Mouse (Mus musculus): Measurements from ENCODE around the gene Mical3.

The Mical3 gene

DNA sequence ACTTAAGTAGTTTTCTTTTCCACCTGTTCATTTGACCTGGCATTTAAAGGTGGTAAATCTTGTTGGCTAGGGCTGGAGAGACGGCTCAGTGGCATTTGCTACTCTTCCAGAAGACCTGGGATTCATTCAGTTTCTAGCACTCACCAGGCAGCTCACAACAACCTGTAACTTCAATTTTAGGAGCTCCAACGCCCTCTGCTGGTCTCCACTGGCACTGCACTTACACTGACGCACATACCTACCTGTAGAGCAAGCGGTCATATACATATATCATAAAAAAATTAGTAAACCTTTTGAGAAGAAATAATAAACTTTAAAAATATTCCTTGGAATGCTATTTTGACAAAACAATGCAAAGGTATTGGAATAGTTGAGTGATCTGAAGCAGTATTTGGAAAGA lies 13.7 kb downstream of the Mical3 start:
- in situ Hi-C loops (cut with MboI; ENCODE audit: unreplicated experiment in 2 of 2) = loop anchor here in 1 of 2 experiments (10.0 kb wide), 1 partner anchor 52 kb away; no protein-coding TSS in a partner anchor

DNA sequence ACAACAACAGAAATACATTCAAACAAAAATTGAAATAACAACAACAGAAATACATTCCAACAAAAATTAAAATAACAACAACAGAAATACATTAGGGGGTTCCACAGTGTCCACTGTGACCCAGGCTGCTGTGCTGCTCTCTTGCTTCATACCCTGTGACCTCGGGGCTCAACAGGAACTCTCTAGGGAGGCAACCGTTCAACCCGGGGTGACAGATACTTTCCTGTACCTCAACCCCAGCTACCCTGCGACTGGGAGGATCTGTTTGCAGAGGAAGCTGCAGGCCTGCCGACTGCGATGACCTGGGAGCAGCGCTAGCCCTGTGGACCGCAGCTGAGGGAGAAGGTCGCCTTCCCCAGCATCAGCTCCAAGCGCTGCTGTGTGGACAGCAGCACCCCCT lies 14.4 kb downstream of the Mical3 start:
- in situ Hi-C loops (cut with MboI; ENCODE audit: unreplicated experiment in 2 of 2) = loop anchor here in 1 of 2 experiments (10.0 kb wide), 1 partner anchor 52 kb away; no protein-coding TSS in a partner anchor

DNA sequence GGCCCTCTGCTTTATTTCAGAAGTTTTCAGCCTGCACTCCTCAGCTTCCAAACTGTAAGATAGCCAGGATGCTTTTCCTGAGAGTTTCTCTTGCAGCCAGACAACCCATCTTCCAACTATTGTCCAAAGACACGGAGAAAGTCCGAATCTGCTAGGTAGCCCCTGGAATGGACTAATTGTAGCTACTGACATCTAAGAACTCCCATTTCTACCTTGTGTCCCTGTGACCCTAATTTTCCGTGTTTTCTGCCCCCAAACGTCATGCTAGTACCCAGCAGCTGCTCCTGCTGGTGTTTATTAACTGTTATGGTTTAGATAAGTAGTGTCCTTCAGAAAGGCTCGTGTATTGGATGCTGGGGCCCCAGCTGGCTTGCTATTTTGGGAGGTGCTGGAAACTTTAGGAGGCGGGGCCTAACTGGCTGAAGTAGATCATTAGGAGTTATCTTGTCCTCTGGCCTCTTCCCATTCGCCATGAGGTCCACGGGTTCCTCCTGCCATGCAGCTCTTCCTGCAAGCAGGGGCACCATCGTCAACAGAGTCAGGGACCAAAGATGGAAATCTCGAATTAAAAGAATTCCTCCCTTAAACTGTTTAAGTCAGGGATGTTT lies 19.2 kb downstream of the Mical3 start:
- in situ Hi-C loops (cut with MboI; ENCODE audit: unreplicated experiment in 2 of 2) = loop anchor here in 1 of 2 experiments (10.0 kb wide), 1 partner anchor 47 kb away; no protein-coding TSS in a partner anchor

DNA sequence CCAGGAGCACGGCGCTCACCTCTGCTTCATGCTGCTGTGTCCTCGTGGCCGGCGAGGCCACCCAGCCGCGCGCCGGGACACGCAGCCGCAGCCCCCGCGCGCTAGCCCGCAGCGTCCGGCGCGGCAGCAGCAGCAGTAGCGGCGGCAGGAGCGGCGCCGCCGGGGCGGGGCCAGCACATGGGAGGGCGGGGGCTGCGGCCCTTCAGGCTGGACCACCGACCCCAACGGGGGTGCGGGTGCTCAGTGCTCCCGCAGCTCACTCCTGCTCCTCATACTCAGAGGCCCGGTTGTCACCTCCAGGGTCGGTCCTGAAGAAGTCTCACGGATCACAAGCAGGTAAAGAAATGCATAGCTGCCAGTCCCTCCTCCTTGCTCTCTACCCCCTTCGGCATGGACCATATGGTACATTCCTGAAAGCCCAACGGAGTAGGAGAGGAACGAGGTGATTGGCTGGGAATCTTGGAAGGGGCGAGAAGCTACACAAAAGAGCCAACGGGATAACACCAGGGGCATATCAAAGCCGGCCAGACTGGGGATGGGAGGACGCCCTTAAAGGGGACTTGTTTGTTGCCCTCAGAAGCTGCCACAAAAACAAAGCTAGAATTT lies 20.7 kb downstream of the Mical3 start:
- in situ Hi-C loops (cut with MboI; ENCODE audit: unreplicated experiment in 2 of 2) = loop anchor here (5.0 to 10.0 kb wide), 2 partner anchors 45 to 48 kb away; no protein-coding TSS in a partner anchor

DNA sequence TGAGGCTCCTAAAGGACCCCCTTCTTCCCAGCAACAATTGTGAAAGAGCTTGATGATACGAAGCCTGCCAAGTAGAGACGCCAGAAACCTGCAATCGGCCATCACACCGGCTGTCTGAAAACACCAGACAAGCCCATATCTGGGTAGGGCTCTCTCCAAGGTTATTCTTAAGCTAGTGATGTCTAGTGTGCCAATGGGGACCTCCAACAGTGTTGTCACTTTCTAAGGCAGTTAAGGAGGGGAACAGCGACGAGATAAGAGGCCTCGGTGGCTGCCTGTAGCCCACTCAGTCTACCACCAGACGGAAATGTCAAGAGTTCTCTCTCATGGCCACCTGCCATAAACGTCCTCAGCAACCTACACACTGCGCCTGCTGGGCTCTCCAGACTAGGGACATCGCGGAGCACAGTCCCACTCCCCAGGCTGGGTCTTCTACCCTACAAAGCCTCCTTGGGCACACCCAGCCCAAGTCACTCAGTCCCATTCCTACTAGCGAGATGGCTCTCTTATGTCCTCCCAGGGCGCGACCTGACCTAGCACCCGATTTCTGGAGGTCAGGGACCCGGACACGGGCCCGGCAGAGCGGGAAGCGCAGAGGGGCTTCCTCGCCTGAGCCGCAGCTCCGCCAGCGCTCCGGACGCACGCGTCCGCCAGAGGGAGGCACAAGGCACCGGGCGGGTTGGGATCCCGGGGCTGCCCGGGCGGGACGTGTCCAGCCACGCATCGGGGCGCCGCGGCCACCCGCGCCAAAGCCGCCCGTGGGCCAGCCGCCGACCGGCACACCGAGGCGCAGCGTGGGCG lies 21.4 kb downstream of the Mical3 start:
- in situ Hi-C loops (cut with MboI; ENCODE audit: unreplicated experiment in 2 of 2) = loop anchor here in 1 of 2 experiments (5.0 kb wide), 1 partner anchor 47 kb away; no protein-coding TSS in a partner anchor

DNA sequence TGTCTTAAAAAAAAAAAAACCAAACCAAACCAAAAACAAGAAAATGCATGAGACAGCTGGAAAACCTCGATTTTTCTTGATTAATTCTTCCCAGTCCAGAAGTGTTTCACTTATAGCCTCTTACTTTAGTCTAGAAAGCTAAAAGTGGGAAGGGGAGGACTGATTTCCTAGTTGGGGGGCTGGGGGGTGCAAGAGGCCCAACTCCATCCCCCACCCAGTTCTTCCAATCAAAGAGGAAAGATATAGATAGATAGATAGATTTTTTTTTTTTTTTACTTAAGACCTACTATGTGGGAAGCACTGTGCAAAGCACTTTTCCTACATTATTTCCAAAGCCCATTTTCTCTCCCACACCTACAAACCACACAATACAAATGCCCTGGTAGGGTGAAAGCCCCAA lies 22.7 kb downstream of the Mical3 start:
- in situ Hi-C loops (cut with MboI; ENCODE audit: unreplicated experiment in 2 of 2) = loop anchor here in 1 of 2 experiments (5.0 kb wide), 1 partner anchor 46 kb away; no protein-coding TSS in a partner anchor

DNA sequence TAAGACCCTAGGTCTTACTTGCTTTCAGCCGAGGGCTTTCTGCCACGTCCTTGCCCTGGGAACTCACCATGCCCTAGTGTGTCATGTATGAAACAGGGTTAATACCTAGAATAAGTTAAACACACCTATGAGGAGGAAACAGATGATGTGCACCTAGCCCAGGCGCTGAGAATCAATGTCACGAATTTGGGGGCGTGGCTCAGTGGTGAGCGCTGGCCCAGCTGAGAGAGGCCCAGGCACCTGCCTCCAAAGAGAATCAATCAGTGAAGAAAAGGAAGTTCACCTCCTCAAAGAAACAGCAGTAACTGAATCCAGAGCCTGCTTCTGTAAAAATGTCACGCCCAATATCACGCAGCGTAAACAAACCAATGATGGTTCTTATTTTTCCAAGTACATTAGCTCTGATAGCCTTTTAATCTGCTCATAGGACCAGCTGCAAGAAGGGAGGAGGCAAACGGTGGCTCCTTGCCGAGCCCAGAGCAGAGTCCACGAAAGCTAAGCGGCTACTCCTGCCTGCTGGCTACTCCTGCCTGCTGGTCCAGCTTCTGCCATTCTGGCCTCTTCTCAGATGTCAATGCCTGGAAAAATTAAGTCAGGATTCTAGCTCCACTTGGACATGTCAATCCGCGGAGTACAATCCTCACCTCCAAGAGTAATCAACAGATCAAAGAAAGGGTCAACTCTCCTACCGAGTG lies 23.9 kb downstream of the Mical3 start:
- in situ Hi-C loops (cut with MboI; ENCODE audit: unreplicated experiment in 2 of 2) = loop anchor here in 1 of 2 experiments (5.0 kb wide), 1 partner anchor 45 kb away; no protein-coding TSS in a partner anchor

DNA sequence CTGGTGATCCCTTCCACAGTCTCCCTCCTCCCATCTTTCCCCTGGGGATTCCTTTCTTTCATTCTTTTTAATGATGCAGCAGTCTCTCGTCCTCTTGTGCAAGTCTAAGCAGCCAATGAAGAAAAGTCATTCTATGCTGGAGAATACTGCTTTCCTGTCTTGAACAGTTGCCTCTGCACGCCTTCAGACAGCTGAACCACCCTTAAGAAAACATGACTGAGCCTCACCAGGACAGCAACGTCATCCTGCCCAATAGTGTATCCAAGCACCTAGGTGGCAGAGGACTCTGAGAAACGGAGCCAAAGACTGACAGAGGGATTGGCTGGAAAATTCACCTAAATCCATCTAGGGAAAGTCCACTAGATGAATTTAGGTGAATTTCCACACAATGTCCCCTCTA lies 25.1 kb downstream of the Mical3 start:
- in situ Hi-C loops (cut with MboI; ENCODE audit: unreplicated experiment in 2 of 2) = loop anchor here in 1 of 2 experiments (5.0 kb wide), 1 partner anchor 43 kb away; no protein-coding TSS in a partner anchor

DNA sequence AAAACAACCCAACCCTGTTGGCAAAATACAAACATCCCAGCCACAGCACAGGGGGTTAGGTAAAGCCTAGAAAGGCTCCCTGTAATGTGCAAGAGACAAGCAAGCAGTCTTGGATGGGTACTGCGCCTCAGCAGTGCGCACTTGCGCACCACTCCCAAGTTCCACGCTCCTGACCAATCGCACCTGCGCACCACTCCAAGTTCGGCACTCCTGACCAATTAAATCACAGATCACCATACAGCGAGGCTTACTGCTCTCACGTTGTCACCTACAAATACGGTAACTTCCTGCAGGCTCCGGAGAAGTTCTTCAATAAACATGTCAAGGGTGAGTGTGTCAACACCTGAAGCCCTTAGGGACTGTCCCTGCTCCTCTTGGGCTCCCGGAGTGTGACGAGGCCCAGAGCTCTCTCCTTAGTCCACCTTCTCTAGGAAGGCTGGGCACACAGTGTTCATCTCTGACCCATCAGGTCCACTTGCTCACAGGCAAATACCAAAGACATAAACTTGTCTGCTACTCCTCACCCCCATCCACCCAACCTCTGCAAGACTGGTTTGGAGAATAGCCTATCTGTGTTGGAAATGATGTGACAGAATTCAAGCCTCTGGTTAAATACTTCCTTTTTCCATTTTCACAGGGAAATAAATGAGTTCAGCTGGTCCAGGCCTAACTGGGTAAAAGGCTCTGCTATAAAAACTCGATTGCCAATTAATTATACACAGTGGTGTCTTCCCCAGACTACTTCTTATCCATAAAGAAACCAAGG lies 27.2 kb downstream of the Mical3 start:
- in situ Hi-C loops (cut with MboI; ENCODE audit: unreplicated experiment in 2 of 2) = no loop called here

DNA sequence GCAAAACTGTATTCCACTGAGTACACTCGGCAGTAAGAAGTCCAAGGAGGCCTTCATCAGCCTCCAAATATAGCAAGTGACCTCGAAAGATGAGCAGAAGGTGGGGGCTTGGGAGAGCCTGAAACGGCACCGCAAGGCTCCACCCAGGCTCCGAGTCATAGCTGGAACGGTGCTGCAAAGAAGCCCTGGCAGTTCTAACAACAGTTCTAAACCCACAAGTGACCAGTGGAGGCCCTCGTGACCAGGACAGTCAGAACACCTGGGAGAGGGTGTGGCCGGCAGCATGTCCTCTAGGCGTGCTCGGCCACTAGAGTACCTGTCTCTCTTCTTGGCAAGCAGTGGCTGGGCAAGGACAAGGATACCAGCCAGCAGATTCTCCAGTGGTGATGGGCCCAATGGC lies 27.9 kb downstream of the Mical3 start:
- in situ Hi-C loops (cut with MboI; ENCODE audit: unreplicated experiment in 2 of 2) = no loop called here

DNA sequence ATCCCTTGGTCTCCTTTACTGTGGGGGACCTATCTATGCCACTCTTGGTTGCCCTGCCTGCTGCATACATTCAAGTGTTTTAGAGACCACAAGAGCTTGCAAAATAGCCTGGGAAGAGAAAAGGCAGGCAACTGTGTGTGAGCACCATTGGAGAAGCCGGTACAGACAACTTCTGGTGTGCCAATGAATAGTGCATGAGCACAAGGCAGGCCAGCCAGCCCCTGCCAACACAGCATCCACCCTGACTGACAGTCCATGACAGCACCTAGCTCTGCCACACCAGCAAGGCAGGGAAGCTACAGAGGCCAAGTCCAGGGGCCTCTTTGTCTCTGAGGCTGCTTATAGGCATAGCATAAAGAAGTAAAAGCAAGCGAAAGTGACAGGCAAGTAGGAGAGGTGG lies 28.7 kb downstream of the Mical3 start:
- in situ Hi-C loops (cut with MboI; ENCODE audit: unreplicated experiment in 2 of 2) = no loop called here

DNA sequence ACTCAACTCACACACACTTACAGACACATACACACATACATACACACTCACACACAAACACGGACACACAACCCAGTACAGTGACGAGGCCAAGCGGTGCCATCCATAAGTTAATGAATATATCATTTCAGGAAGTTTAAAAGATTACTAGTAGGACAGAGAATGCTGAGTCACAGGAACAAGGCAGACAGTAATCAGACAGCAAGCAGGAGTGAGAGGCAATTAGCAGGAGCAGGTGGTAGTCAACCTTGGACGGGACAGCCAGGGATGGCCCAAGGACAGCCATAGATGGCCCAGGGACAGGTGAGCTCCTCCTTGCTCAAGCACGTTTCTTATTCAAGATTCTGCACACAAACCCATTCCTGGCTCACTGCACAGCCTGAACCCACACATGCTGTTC lies 29.6 kb downstream of the Mical3 start:
- in situ Hi-C loops (cut with MboI; ENCODE audit: unreplicated experiment in 2 of 2) = no loop called here

DNA sequence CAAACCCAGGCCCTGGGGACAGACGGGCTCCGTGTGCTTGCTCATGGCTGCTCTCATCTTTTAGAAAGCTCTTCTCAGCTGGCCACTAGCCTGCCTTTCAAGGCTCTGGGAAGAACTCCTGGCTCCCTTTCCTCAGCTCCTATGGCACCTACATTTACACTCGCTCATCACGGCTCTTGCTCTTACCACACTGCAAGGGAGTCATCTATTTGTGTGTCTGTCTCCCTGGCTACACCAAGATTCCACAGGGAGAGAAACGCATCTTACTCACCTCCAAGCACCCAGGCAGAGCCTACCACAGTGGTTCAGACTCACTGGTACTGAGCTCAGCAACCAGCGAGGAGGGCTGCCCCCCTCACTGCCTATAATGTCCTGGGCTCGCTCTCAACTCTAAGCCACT lies 31.0 kb downstream of the Mical3 start:
- in situ Hi-C loops (cut with MboI; ENCODE audit: unreplicated experiment in 2 of 2) = no loop called here

DNA sequence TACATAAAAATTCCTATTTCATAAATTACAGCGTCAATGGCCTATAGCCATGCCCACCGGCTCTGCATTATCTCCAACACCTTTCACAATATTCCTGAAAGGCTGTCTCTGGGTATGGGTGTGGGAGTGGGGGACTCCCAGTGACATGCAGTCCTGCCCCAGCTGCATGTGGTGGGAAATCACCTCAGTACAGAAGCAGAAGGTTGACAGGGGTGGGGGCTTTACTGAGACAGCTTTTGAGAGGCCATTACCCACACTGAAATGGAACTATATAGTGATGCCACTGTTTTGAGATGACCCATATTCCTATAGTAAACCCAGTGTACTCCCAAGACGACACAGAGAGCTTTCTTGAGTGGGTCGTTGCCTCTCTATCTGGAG lies 31.6 kb downstream of the Mical3 start:
- in situ Hi-C loops (cut with MboI; ENCODE audit: unreplicated experiment in 2 of 2) = no loop called here

DNA sequence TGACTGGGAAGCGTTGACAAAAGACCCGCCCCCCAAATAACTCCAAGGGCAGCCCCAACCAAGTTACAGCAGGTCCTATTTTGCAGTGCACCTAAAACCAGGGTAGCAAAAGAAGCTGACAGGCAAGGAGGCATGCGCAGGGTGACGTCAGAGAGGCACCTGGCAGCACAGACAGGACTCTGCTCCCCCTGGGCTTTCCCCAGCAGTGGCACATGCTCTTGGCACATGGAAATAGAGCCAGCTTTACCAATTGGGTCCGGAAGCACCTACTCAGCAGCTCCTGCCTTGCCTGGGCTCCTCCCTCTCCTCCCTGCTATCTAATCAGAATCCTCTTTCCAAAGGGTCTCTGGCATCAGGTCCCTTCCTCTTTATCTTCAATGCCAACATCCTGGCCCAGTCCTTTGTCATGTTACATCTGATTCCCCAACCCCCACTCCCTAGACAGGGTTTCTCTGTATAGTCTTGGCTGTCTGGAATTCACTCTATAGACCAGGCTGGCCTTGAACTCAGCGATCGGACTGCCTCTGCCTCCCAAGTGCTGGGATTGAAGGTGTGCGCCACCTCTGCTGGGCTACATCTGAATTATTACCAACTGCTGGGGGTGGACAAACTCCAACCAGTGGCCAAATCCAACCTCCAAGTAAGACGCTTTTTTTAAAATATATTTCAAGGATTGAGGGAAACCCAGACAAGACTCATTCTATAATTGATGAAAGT lies 32.1 kb downstream of the Mical3 start:
- in situ Hi-C loops (cut with MboI; ENCODE audit: unreplicated experiment in 2 of 2) = no loop called here

DNA sequence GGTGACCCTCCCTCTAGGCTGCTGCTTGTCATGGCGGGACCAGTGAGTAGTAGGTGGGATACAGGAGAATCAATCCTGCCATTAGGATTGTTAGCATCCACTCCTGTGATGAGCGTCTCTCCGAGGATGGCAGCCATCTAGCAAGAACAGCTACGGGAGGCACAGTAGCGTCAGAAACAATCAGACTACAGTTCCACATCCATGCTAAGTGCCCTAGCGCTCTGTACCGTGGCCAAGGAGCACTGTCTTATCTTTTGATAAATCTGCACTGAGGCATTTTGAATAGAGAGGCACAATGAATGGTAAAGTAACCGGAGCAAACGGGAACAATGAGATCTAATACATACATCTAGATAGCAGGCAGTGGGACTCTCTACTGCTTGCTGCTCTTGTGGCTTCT lies 32.7 kb downstream of the Mical3 start:
- in situ Hi-C loops (cut with MboI; ENCODE audit: unreplicated experiment in 2 of 2) = no loop called here

DNA sequence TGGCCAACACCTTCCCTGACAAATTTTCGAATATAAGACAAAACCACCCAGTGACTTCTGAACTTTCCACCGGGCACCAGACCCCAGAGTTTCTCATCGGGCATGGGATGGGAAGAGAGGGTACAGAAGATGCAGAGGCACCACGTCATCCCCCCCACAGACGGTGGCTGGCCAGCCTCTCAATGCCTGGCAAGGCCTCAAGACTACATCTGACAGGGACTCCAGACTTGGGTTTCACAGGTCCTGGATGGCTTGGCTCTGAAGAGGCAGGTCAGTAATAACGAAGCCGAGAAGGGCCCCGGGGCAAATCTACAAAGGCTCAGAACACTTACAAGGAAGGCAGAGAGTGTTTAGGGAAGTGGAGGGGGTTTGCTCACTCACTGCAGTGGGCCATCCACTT lies 33.9 kb downstream of the Mical3 start:
- in situ Hi-C loops (cut with MboI; ENCODE audit: unreplicated experiment in 2 of 2) = no loop called here

DNA sequence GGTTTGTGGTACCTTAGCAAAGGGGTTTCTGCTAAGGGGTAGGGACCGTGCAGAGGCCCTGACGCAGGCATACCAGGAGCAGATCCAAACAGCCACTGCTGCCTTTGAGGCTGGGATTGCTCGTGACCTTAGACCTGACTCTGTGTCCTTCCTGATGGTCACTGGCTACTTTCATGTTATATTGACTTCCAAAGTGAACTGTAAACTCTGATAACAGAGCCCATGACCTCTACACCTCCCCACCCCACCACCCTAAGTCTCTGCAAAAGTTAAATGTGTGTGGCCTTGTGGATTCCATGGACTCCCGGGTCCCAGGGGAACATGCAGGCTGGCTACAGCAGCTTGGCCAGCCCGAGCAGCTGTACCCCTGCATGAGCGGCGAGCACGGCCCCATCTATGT lies 34.4 kb downstream of the Mical3 start:
- in situ Hi-C loops (cut with MboI; ENCODE audit: unreplicated experiment in 2 of 2) = no loop called here

DNA sequence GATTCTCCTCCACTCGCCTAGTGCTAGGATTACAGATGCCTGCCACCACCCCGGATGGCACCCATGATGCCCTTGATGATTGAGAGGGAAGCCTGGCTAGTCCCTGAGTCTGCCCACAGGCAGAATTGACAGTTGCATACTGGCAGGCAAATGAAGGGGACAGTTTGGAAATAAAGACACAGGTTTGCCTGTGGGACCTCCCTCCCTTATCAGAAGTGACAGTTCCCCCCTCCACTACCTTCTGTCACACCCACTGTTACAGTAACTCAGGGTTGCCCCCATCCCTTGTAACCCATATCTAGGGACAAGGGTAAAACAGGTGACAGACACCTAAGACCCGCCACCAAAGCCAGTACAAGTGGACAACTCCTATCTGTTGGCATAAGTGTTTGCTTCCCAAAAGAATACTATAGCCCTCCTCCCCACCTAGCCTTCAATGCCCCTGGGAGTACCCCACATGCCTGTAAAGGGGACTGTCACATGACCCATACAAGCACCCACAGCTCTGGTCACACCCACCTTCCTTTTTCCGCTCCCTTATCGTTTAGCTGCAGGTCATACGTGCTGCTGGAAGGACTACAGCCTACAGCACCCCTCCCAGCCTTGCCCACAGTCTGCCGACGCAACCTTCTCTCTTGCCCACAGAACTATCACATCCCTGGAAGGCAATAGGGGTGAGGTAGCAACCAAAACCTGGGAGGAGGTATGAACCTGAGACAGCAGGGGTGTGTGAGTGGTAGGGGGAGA lies 37.0 kb downstream of the Mical3 start:
- in situ Hi-C loops (cut with MboI; ENCODE audit: unreplicated experiment in 2 of 2) = no loop called here

Measured in v-Abl transformed pro-B cells (cell line).